Mouse (Mus musculus): ENCODE measurements around the gene Ddx46.

Ddx46 gene

GRCm38 (mm10) chr13:55727120-55727838 is 92.5 kb downstream of the Ddx46 start, which contains the start of gene Pcbd2:
TSS of gene Pcbd2 (plus strand) at chr13:55727368.
- peak; percentile 85 to 89 for DNase-seq

GRCm38 (mm10) chr13:55727839-55728238 is 93.0 kb downstream of the Ddx46 start:
- peak; percentile 49 to 59 for DNase-seq

- no peak for DNase-seq
Observed at GRCm38 (mm10) chr13:55730716-55731115, 95.9 kb downstream of the Ddx46 start.

Data from spleen, adult 18-20 months (tissue).